Mouse (Mus musculus): ENCODE measurements around the gene S100z.

The S100z gene

GRCm38 (mm10) chr13:95444824-95445223 is 33.7 kb downstream of the S100z start, which contains the start of gene Crhbp:
TSS of gene Crhbp (minus strand) at chr13:95444924.
- DNase-seq (ENCODE audit: low spot score): no peak

DNA sequence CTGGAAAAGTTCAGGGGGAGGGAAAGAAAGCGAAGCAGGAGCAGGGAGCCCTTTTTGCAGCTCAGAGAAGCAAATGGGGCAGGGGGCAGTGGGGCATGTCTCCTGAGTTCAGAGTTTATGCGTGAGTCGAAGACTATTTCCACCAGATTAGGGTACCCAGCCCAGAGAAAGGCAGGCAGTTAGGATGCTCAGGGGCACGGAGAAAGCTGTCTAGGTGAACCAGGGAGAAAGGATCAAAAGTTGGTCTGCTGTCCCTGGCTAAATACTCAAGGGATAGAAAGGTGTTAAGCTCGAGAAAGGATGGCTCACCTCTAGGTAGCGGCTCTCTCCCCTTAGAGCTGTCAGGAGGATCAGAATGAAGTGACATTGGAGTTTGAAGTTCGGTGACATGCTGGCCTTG is 34.2 kb downstream of the S100z start:
- DNase-seq (ENCODE audit: low spot score): no peak

DNA sequence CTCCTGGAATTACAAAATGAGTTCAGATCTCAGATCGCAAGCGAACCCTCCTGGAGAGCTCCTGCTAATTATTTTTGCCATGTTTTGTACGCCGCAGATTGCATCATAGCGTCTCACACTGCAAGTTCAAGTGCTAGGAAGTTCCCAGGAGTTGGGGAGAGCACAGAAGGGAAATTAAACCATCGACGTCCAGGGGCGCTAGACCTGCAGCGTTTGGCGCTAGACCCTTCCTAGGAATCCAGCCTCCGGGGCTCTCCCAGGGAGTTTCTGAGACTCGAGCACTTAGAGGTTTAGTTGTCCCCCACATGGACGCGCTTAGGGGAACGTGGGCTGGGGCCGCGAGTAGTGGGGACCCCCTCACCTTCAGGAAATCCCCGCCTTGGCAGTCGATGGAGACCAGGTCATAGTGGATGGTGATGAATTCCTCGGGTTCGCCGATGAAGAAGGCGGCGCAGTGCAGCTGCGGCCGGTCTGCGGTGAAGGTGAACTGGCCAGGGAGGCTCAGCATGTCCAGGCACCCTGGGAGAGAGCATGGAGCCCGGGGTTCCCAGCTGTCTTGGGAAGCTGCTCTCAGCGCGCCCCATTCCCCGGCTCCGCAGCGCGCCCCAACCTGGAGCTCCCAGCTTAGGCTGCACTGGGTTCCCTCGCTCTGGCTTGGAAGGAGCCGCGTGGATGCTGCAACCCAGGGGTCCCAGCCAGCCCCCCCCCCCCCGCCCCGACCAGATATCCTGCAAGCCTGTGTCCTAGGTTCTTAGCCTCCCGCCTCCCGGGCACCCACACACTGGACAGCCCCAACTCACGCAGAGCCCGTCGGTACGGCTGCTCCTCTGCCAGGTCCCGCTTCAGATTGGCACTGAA is 34.9 kb downstream of the S100z start:
- DNase-seq (ENCODE audit: low spot score): peak; percentile 13

DNA sequence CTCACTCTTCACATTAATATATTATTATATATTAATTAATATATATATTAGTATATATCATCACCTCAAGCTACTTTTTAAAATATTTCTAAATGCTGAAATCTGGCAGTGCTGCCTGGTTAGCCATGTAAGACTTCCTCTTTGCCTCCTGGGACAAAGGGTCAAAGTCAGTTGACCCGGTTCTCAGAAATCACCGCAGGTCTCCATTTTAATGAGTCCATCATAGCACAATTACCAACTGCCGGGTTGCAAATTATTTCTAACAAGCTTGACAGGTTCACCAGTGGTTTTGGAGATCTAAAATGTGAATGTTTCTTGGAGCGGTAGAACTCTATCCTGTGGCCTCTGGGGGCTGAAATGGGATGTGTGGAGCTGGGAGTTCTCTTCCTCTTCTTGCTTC is 35.6 kb downstream of the S100z start:
- no peak for DNase-seq (ENCODE audit: low spot score)

- DNase-seq (ENCODE audit: low spot score): no peak
Observed at GRCm38 (mm10) chr13:95439569-95439968, 39.0 kb downstream of the S100z start.

GRCm38 (mm10) chr13:95431760-95432159 is 46.8 kb downstream of the S100z start:
- DNase-seq (ENCODE audit: low spot score): no peak

DNA sequence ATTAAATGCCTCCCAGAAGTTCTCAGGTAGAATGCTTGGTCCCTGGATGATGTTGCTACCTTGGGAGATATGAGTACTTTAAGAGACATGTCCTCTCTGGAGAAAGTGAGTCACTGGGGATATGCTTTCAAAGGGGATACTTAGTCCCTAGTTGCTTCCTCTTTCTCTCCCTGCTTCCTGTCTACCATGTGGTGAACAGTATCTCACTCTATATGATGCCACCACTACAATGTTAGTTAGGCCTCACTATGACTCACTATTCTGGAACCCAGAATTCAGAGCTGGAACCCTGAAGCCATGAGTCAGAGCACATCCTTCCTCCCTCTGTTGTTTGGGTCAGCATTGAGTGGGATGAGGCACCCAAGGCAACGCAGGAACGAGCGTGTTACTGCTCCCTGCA is 51.0 kb downstream of the S100z start:
- DNase-seq (ENCODE audit: low spot score): no peak
